Mouse (Mus musculus): ENCODE measurements around the gene Hectd4. TPM values are rescaled to one million over a fixed set of nuclear protein-coding genes. Genes with fewer than 3 reads are reported as not detected.
"Not testable (repeated sequence)": the region's sequence is repeated elsewhere in the genome, so short reads cannot be mapped to it uniquely, and the experiment has no call there.

Hectd4 gene
- polyA plus RNA-seq, 1 experiment from 2014 or later = 26.5 TPM

DNA sequence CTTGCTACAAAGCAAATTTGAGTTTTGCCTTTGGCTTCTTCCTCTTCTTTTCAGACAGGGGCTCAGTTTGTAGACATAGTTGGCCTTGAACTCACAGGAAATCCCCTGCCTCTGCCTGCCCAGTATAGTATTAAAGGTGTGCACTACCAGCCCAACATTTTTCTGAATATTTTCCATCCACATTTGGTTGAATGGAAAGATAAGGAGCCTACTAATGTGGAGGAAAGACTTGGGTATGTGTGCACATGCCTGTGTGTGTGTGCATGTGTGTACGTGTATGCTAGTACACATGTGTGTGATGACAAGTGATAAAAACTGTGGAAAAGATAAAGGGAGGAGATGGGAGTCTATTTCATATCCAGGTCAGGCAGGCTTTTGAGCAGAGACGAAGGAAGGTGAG, 5.8 kb downstream of the Hectd4 start:
- Histone ChIP-seq H3K4me1 (peaks cover 29% of the 10 kb centered on the region), H3K9ac (no peak overlapping the region), H3K36me3 (replicated peaks) (no peaks in the 10 kb centered on the region), H3K27me3 (replicated peaks) (no peaks in the 10 kb centered on the region), H3K27ac (no peak overlapping the region), H3K9me3 (no peaks in the 10 kb centered on the region), H3K4me2 (no peak overlapping the region), H3K4me3 (no peak overlapping the region)
- no peak for ATAC-seq (replicated peaks)
- 90% methylated on average over 2 of the region's 2 CpGs for whole genome bisulfite sequencing

GRCm38 (mm10) chr5:121226406-121226805, 6.4 kb downstream of the Hectd4 start:
- Histone ChIP-seq H3K4me2 (no peak overlapping the region), H3K27me3 (replicated peaks) (no peaks in the 10 kb centered on the region), H3K4me3 (no peak overlapping the region), H3K4me1 (peaks cover 28% of the 10 kb centered on the region), H3K36me3 (replicated peaks) (no peaks in the 10 kb centered on the region), H3K9ac (no peak overlapping the region), H3K9me3 (no peaks in the 10 kb centered on the region), H3K27ac (no peak overlapping the region)
- ATAC-seq (replicated peaks) = no peak
- 76% methylated on average over 3 of the region's 3 CpGs for WGBS

- 92% methylated on average over 4 of the region's 4 CpGs for WGBS
- no peak for ATAC-seq (replicated peaks)
Measured at GRCm38 (mm10) chr5:121226845-121227244, 6.8 kb downstream of the Hectd4 start.

GRCm38 (mm10) chr5:121227330-121227729, 7.3 kb downstream of the Hectd4 start:
- not testable (repeated sequence) for H3K27ac ChIP-seq; H3K36me3 ChIP-seq (replicated peaks); H3K27me3 ChIP-seq (replicated peaks); H3K4me2 ChIP-seq; H3K4me3 ChIP-seq; H3K9ac ChIP-seq; ATAC-seq (replicated peaks); H3K9me3 ChIP-seq
- H3K4me1 ChIP-seq = peaks cover 19% of the 10 kb centered on the region
- 100% methylated on average over 1 of the region's 1 CpGs for WGBS

More at GRCm38 (mm10) chr5:121226845-121227244, 6.8 kb downstream of the Hectd4 start:
- Histone ChIP-seq H3K9me3 (no peaks in the 10 kb centered on the region), H3K27me3 (replicated peaks) (no peaks in the 10 kb centered on the region), H3K4me2 (no peak overlapping the region), H3K4me1 (peaks cover 24% of the 10 kb centered on the region), H3K36me3 (replicated peaks) (no peaks in the 10 kb centered on the region), H3K9ac (no peak overlapping the region), H3K4me3 (no peak overlapping the region), H3K27ac (no peak overlapping the region)

GRCm38 (mm10) chr5:121229182-121229581, 9.2 kb downstream of the Hectd4 start:
- Histone ChIP-seq H3K36me3 (replicated peaks) (no peaks in the 10 kb centered on the region), H3K9me3 (no peaks in the 10 kb centered on the region), H3K27me3 (replicated peaks) (no peaks in the 10 kb centered on the region), H3K4me2 (no peak overlapping the region), H3K4me1 (peaks cover 8% of the 10 kb centered on the region; the same call in 1 of the 2 replicates), H3K9ac (no peak overlapping the region), H3K4me3 (no peak overlapping the region), H3K27ac (no peak overlapping the region)
- no peak for ATAC-seq (replicated peaks)
- WGBS = 97% methylated on average over 2 of the region's 2 CpGs

- Histone ChIP-seq H3K9ac (no peak overlapping the region), H3K4me3 (no peak overlapping the region), H3K27me3 (replicated peaks) (no peaks in the 10 kb centered on the region), H3K4me2 (no peak overlapping the region), H3K27ac (no peak overlapping the region), H3K36me3 (replicated peaks) (no peaks in the 10 kb centered on the region), H3K9me3 (no peaks in the 10 kb centered on the region), H3K4me1 (peaks cover 5% of the 10 kb centered on the region; the same call in 1 of the 2 replicates)
- ATAC-seq (replicated peaks) = no peak
- 93% methylated on average over 9 of the region's 9 CpGs for WGBS
Measured at GRCm38 (mm10) chr5:121230811-121231210, 10.8 kb downstream of the Hectd4 start.

- Histone ChIP-seq H3K4me3 (no peak overlapping the region), H3K27ac (no peak overlapping the region), H3K9ac (no peak overlapping the region), H3K4me2 (no peak overlapping the region), H3K9me3 (no peaks in the 10 kb centered on the region), H3K27me3 (replicated peaks) (no peaks in the 10 kb centered on the region), H3K4me1 (no peaks in the 10 kb centered on the region), H3K36me3 (replicated peaks) (no peaks in the 10 kb centered on the region)
- 96% methylated on average over 1 of the region's 1 CpGs for WGBS
- no peak for ATAC-seq (replicated peaks)
Measured at GRCm38 (mm10) chr5:121232789-121233188, 12.8 kb downstream of the Hectd4 start.

DNA sequence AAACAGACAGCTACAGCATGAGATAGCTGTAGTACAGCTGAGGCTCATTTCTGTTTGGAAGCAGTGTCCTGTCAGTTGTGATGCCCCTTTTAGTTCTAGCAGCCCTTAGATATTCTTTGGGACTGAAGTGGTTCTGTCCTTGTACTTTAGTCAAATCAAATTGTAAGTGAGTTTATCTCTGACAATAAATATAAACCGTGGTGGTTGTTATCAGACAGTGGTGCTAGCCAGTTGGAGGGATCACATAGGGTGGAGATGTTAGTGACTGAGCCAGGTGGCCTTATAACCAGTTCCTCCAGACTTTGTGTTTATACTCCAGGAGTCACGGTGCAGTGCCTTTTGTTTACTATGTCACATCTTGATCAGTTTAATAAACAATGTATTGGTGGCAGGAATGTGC, 13.7 kb downstream of the Hectd4 start:
- H3K9me3 ChIP-seq = no peaks in the 10 kb centered on the region
- no peaks in the 10 kb centered on the region for H3K4me1 ChIP-seq
- 92% methylated on average over 2 of the region's 2 CpGs for WGBS
- no peak overlapping the region for H3K27ac ChIP-seq
- no peak for ATAC-seq (replicated peaks)
- no peak overlapping the region for H3K4me3 ChIP-seq
- no peak overlapping the region for H3K4me2 ChIP-seq
- H3K27me3 ChIP-seq (replicated peaks) = no peaks in the 10 kb centered on the region
- no peak overlapping the region for H3K9ac ChIP-seq
- no peaks in the 10 kb centered on the region for H3K36me3 ChIP-seq (replicated peaks)

DNA sequence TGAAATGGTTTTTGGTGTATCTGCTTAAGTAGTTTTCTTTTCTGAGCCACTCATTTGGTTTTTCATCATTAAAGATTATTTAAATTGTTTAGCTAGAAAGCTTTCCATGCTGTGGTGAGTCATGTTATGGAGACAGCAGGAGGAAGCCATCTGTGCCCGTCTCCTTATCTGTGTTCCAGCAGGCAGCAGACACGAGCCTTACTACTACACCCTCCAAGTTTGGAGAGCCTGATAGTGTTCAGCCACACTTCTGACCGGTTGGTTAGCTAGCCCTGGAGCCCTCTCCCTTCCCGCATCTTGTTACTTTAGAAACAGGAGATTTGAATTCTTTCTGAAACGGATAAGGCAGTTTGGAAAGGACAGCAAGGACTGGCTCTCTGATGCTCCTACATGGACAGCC, 16.2 kb downstream of the Hectd4 start:
- ATAC-seq (replicated peaks) = no peak

GRCm38 (mm10) chr5:121238208-121238607, 18.2 kb downstream of the Hectd4 start:
- no peak for ATAC-seq (replicated peaks)
- H3K36me3 ChIP-seq (replicated peaks) = no peaks in the 10 kb centered on the region
- no peak overlapping the region for H3K27ac ChIP-seq
- no peaks in the 10 kb centered on the region for H3K9me3 ChIP-seq
- no peak overlapping the region for H3K4me3 ChIP-seq
- H3K4me1 ChIP-seq = no peaks in the 10 kb centered on the region
- H3K9ac ChIP-seq = no peak overlapping the region
- 86% methylated on average over 2 of the region's 2 CpGs for WGBS
- H3K27me3 ChIP-seq (replicated peaks) = no peaks in the 10 kb centered on the region
- no peak overlapping the region for H3K4me2 ChIP-seq

More for the DNA sequence above, 16.2 kb downstream of the Hectd4 start:
- Histone ChIP-seq H3K4me1 (no peaks in the 10 kb centered on the region), H3K27me3 (replicated peaks) (no peaks in the 10 kb centered on the region), H3K4me2 (no peak overlapping the region), H3K9ac (no peak overlapping the region), H3K36me3 (replicated peaks) (no peaks in the 10 kb centered on the region), H3K27ac (no peak overlapping the region), H3K9me3 (no peaks in the 10 kb centered on the region), H3K4me3 (no peak overlapping the region)
- WGBS = 79% methylated on average over 5 of the region's 5 CpGs

- H3K27me3 ChIP-seq (replicated peaks) = no peaks in the 10 kb centered on the region
- no peak overlapping the region for H3K27ac ChIP-seq
- no peak overlapping the region for H3K4me2 ChIP-seq
- no peaks in the 10 kb centered on the region for H3K36me3 ChIP-seq (replicated peaks)
- H3K9ac ChIP-seq = no peak overlapping the region
- no peaks in the 10 kb centered on the region for H3K4me1 ChIP-seq
- H3K4me3 ChIP-seq = no peak overlapping the region
- 78% methylated on average over 5 of the region's 5 CpGs for WGBS
- H3K9me3 ChIP-seq = no peaks in the 10 kb centered on the region
- no peak for ATAC-seq (replicated peaks)
Measured at GRCm38 (mm10) chr5:121239846-121240245, 19.8 kb downstream of the Hectd4 start.

DNA sequence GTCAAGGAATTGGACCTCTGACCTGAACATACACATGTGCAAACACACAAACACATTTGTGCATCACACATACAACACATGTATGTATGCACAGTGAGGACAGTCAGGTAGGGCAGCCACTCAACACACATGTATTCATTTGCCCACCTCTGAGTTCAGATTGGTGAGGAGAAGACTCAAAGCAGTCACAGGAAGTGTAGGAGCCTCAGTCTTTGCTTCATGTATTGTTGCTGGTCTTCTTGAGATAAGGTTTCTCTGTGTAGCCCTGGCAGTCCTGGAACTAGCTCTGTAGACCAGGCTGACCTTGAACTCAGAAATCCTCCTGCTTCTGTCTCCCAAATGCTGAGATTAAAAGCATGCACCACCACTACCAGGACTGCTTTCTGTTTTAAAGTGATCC, 21.2 kb downstream of the Hectd4 start:
- Histone ChIP-seq H3K9me3 (no peaks in the 10 kb centered on the region), H3K27me3 (replicated peaks) (no peaks in the 10 kb centered on the region), H3K4me2 (no peak overlapping the region), H3K4me1 (peaks cover 3% of the 10 kb centered on the region), H3K4me3 (no peak overlapping the region), H3K36me3 (replicated peaks) (no peaks in the 10 kb centered on the region), H3K9ac (no peak overlapping the region), H3K27ac (no peak overlapping the region)
- no peak for ATAC-seq (replicated peaks)

GRCm38 (mm10) chr5:121242261-121242660, 22.2 kb downstream of the Hectd4 start:
- Histone ChIP-seq H3K4me1 (peaks cover 4% of the 10 kb centered on the region), H3K36me3 (replicated peaks) (no peaks in the 10 kb centered on the region), H3K4me3 (no peak overlapping the region), H3K9ac (no peak overlapping the region), H3K9me3 (no peaks in the 10 kb centered on the region), H3K27me3 (replicated peaks) (no peaks in the 10 kb centered on the region), H3K4me2 (no peak overlapping the region), H3K27ac (no peak overlapping the region)
- ATAC-seq (replicated peaks) = no peak
- 75% methylated on average over 1 of the region's 1 CpGs for WGBS

All from midbrain, embryonic 15.5 days (tissue).